Mouse (Mus musculus): ENCODE results near the gene Ak9.

DNA sequence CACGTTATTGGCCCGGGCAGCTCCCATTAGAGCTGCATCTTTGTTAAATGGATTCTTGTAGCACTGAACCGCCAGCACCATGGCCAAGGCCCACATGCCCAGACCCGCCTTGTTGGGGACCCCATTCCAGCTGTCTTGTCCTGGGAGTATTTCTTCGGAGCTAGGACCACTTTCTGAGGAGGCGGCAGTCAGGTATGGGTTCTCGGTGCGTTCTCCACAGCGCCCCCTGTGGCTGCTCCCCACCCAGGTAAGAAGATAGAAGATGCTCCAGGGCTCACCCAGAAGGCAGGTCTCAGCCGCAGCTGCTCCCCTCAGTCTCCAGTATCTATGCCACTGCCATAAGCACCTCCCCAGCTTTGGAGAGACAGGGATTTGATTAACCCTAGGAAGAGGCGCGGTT, 76.7 kb downstream of the Ak9 start:
- no peak for TF ChIP-seq CTCF (IDR thresholded peaks at IDR 0.05; ENCODE audit: borderline replicate concordance, extremely low read depth, insufficient read depth, insufficient read length)
- no peak for TF ChIP-seq POLR2A (IDR thresholded peaks at IDR 0.05; ENCODE audit: borderline replicate concordance, extremely low read depth, insufficient read depth, insufficient read length, poor library complexity, severe bottlenecking)
